Mouse (Mus musculus) heart, postnatal 25 days (tissue): ENCODE data around the gene Ppil4. TPM values are rescaled to one million over a fixed set of nuclear protein-coding genes. Genes with fewer than 3 reads are reported as not detected.

Experiments
- DNase-seq: peaks from one replicate; pipeline ENCODE4 v3.0.0; 2022; ENCODE audit warnings: low spot score
- intact Hi-C: fragments of 180-260 bp; cut with DNase I; formaldehyde crosslinking; loops from one replicate; pipeline ENCODE4 v1.15.1; 2025
- microRNA-seq: library from miRNA; unstranded; fragments of <30 nt; microRNA quantifications from one replicate; pipeline ENCODE4 v1.2.0, GENCODE M21; 2022
- total RNA-seq, 2 experiments: library from RNA; stranded (reverse); gene quantifications; 2 replicates each; pipeline ENCODE4 v1.2.3; 2021

The Ppil4 gene
- total RNA-seq, 2 experiments from 2014 or later = 14.7 to 15.2 TPM

GRCm38 (mm10) chr10:7847166-7847605 is 54.5 kb downstream of the Ppil4 start:
- intact Hi-C loops = no loop called here
- no peak for DNase-seq

- no peak for DNase-seq
- intact Hi-C loops = no loop called here
Measured at GRCm38 (mm10) chr10:7851891-7852290, 59.2 kb downstream of the Ppil4 start.

- intact Hi-C loops = loop anchor here (5.0 kb wide), 1 partner anchor 48 kb away; no protein-coding TSS in a partner anchor
- DNase-seq = no peak
Measured at GRCm38 (mm10) chr10:7860494-7860893, 67.8 kb downstream of the Ppil4 start.

GRCm38 (mm10) chr10:7861259-7861936 is 68.7 kb downstream of the Ppil4 start:
- intact Hi-C loops = loop anchor here (5.0 kb wide), 1 partner anchor 49 kb away; no protein-coding TSS in a partner anchor

GRCm38 (mm10) chr10:7861937-7862657 is 69.4 kb downstream of the Ppil4 start:
- no peak for DNase-seq
- intact Hi-C loops = loop anchor here (5.0 kb wide), 1 partner anchor 50 kb away; no protein-coding TSS in a partner anchor

More at GRCm38 (mm10) chr10:7861259-7861936, 68.7 kb downstream of the Ppil4 start:
- DNase-seq = no peak

GRCm38 (mm10) chr10:7863411-7863810 is 70.7 kb downstream of the Ppil4 start:
- DNase-seq = no peak

GRCm38 (mm10) chr10:7864184-7864583 is 71.5 kb downstream of the Ppil4 start:
- intact Hi-C loops = loop anchor here (5.0 kb wide), 1 partner anchor 52 kb away; no protein-coding TSS in a partner anchor
- no peak for DNase-seq

More at GRCm38 (mm10) chr10:7863411-7863810, 70.7 kb downstream of the Ppil4 start:
- intact Hi-C loops = loop anchor here (5.0 kb wide), 1 partner anchor 51 kb away; no protein-coding TSS in a partner anchor

- no peak for DNase-seq
- intact Hi-C loops = loop anchor here (5.0 kb wide), 1 partner anchor 53 kb away; no protein-coding TSS in a partner anchor
Measured at GRCm38 (mm10) chr10:7864806-7865205, 72.1 kb downstream of the Ppil4 start.

GRCm38 (mm10) chr10:7866762-7867665 is 74.3 kb downstream of the Ppil4 start:
- intact Hi-C loops = no loop called here
- no peak for DNase-seq

GRCm38 (mm10) chr10:7867666-7868030 is 75.0 kb downstream of the Ppil4 start:
- DNase-seq = no peak
- intact Hi-C loops = no loop called here

GRCm38 (mm10) chr10:7869746-7870145 is 77.1 kb downstream of the Ppil4 start:
- intact Hi-C loops = no loop called here
- DNase-seq = no peak

GRCm38 (mm10) chr10:7870571-7871315 is 78.1 kb downstream of the Ppil4 start:
- no peak for DNase-seq
- intact Hi-C loops = no loop called here

- intact Hi-C loops = no loop called here
- DNase-seq = no peak
Measured at GRCm38 (mm10) chr10:7871381-7872020, 78.8 kb downstream of the Ppil4 start.

Small RNAs within 50 kb of the gene (microRNA-seq; reads per million reads assigned to microRNA genes)
- gene Mir5104 = 2.2 reads per million

Other genes with a start within 250 kb of the Ppil4 start
- 1 to 10 TPM; 2.5 to 2.6 TPM for gene Lrp11, start 203.1 kb upstream of the Ppil4 start, total RNA-seq
- 1 to 10 TPM; 4.5 to 6.2 TPM for gene Nup43, start 125.4 kb upstream of the Ppil4 start, total RNA-seq
- gene Pcmt1, start 111.8 kb upstream of the Ppil4 start, total RNA-seq = 100 to 1,000 TPM in 1 of 2 experiments, 10 to 100 TPM in 1; 92.9 to 105 TPM
- gene Lats1, start 111.7 kb upstream of the Ppil4 start, total RNA-seq = 10 to 100 TPM; 11.5 to 13.9 TPM
- gene Katna1, start 66.9 kb upstream of the Ppil4 start, total RNA-seq = 10 to 100 TPM; 12.6 to 14.3 TPM
- 100 to 1,000 TPM; 111 to 113 TPM for gene Ginm1, start 67 bp upstream of the Ppil4 start, total RNA-seq
- gene Zc3h12d, start 39.6 kb downstream of the Ppil4 start, total RNA-seq = under 1 TPM; 0.18 to 0.25 TPM
- gene Tab2, start 163.3 kb downstream of the Ppil4 start, total RNA-seq = 10 to 100 TPM; 41.7 to 46.6 TPM